Mouse (Mus musculus) lung, postnatal 4 days (tissue): ENCODE data around the gene Rilpl1.
A peak's percentile ranks its signal among the peaks of the same experiment; 100 is the strongest.
"Not testable (repeated sequence)": the region's sequence is repeated elsewhere in the genome, so short reads cannot be mapped to it uniquely, and the experiment has no call there.

ENCODE experiments used
- DNase-seq, 2 experiments: peaks; one replicate each; pipeline ENCODE4 v3.0.0; 2021

Gene Rilpl1

GRCm38 (mm10) chr5:124491732-124492131, 39.5 kb downstream of the Rilpl1 start:
- DNase-seq = no peak

DNA sequence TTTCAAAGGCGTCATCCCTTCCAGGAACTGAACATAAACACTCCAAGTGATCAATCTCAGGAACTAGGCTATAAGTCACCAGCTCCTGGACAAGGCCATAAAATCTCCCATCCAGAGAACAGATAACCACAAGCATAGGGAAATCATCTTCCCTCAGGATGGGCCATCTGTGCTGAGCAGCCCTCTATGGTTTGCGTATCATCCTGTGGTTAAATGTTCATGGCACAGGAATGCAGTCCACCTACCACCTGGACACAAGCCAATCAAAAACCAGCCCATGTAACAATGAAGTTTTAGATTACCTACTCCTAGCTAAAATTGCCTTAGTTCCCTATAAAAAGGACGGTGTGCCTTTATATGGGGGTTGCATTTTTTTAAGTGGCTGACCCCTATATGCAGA, 42.3 kb downstream of the Rilpl1 start:
- no peak for DNase-seq

GRCm38 (mm10) chr5:124485654-124486053, 45.5 kb downstream of the Rilpl1 start:
- DNase-seq = no peak

DNA sequence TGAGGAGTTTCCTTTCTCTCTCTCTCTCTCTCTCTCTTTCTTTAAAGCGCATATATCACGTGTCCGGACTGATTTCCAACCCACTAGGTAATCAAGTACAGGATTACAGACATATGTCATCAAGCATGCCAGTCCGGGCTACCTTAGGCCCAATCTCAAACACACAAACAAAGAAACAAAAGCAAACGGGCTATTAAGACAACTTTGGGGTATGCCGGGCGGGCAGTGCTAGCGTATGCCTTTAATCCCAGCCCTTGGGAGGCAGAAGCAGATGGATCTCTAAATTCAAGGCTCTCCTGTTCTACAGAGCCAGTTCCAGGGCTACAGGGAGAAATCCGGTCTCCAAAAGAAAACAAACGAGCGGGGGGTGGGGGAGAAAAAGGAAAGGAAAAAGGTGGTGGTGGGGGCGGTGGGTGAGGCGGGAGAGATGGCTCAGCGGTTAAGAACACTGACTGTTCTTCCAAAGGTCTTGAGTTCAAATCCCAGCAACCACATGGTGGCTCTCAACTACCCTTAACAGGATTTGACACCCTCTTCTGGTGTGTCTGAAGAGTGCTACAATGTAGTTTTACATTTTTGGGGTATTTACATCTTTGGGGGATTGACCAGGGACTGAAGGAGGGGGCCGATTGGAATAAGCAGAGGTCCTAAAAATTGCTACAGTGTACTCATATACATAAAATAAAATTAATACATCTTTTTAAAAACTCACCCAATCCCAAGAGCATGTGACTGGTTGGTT, 47.4 kb downstream of the Rilpl1 start:
- no peak for DNase-seq

- DNase-seq = peak; percentile 92 to 93
Observed at GRCm38 (mm10) chr5:124482966-124483654, 48.1 kb downstream of the Rilpl1 start, which contains the start of gene Snrnp35. TSS of gene Snrnp35 (plus strand) at chr5:124483134.

DNA sequence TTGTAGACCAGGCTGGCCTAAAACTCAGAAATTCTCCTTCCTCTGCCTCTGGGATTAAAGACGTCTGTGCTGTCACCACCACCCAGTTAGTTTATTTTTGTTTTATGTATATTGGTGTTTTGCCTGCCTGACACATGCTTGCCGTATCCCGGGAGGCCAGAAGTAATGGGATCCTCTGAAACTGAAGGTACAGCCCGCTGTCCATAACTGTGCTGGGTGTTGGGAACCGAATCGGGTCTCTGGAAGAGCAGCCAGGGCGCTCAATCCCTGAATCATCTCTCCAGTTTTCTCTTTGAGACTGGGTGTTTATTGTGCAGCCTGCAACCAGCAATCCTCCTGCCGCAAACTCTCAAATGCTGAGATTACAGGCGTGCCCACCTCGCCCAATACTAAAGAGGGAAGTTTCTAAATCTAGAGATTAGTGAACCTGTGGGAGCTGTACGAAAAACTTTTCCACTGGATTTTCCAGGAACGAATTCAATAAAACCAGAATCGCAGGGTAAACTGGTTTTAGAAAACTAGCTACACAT, 48.7 kb downstream of the Rilpl1 start:
- DNase-seq = peak in 1 of 2 experiments; percentile 49

DNA sequence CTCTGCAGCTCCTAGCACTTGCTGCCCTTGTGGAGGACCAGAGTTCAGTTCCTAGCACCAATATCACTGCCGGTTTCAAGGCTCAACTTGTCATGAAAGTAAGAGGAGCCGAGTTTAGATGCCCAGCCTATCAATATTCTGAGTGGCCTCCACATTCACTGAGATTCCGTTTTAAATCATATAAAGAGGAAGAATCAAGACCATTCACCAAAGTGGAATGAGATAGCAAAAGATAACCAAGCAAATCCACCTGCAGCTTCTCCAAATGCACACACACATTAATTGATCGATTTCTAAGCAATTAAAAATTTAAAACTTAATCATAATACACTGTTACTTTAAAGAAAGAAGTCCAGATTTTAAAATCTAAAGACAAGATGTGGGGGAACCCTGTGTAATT, 49.5 kb downstream of the Rilpl1 start:
- DNase-seq = no peak

DNA sequence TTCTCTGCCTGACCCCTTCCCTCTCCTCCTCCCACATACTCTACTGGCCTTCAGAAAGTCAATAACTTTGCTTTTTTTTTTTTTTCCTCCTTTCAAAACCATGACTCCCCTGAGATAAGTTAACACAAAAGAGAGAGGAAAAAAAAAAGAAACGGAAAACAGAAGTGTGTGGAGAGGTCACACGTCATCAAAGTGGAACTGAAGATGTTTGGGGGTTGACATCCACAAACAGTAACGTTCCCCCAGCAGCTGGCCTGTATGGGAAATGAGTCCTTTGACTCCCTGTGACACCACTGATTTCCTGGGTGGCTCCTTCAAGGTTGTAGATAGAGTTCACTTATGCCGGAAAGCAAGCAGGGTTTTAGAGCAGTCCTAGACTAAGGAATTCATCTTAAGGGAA, 51.1 kb downstream of the Rilpl1 start:
- no peak for DNase-seq

GRCm38 (mm10) chr5:124478873-124479204, 52.4 kb downstream of the Rilpl1 start:
- no peak for DNase-seq

GRCm38 (mm10) chr5:124470591-124471171, 60.5 kb downstream of the Rilpl1 start:
- DNase-seq = no peak

DNA sequence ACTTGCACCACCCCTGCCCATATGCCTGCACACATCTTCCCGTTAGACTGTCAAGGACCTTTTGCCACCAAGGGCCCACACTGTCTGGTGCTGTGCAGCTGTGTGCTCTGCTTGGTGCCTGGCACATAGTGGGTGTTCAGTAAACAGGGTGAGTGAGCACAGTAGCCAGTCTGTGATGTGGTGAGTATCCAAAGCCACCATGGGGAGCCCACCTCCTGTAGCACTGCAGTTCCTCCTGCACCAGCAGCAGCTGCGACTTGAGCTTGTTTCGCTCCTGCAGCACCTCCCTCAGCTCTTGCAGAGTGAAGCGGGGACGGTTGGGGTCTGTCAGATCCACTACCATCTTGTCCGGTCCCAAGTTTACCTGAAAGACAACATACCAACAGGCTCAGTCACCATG, 61.7 kb downstream of the Rilpl1 start:
- no peak for DNase-seq

DNA sequence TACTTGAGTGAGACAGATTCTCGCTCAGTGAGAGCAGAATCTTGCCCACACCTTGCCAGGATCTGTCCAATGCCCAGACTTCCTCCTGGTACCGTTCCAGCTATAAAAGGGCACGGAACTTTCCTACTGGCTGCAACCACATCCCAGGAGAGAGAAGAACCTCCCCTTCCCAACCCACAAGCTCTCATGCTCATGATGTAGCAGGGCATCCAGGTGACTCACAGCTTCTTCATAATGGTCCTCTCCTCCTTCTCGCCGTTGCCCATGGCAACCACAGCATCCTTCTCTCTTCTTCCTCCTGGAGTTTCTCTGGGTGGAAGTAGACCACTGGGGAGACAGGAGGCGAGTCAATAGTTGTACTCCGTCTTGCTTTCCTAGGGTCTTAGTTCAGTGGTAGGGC, 62.8 kb downstream of the Rilpl1 start:
- no peak for DNase-seq

DNA sequence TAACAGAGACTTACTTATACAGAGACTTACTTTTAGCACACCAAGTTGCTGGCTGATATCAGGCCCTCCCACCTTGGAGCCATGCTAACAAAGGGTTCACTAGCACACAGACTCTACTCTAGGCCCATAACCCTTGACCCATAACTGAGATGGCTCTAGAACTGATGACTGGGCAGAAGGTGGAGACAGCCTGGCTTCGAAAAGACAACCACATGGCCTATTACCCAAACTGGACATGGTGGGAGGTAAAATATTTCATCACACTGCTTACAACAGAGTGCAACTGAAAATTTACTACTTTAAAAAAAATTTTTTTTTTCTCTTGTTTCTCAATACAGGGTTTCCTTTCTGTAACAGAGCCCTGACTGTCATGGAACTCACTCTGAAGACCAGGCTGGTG, 63.4 kb downstream of the Rilpl1 start:
- no peak for DNase-seq

GRCm38 (mm10) chr5:124464905-124465304, 66.3 kb downstream of the Rilpl1 start:
- DNase-seq = no peak

- DNase-seq = no peak
Observed at GRCm38 (mm10) chr5:124463462-124463861, 67.7 kb downstream of the Rilpl1 start.

DNA sequence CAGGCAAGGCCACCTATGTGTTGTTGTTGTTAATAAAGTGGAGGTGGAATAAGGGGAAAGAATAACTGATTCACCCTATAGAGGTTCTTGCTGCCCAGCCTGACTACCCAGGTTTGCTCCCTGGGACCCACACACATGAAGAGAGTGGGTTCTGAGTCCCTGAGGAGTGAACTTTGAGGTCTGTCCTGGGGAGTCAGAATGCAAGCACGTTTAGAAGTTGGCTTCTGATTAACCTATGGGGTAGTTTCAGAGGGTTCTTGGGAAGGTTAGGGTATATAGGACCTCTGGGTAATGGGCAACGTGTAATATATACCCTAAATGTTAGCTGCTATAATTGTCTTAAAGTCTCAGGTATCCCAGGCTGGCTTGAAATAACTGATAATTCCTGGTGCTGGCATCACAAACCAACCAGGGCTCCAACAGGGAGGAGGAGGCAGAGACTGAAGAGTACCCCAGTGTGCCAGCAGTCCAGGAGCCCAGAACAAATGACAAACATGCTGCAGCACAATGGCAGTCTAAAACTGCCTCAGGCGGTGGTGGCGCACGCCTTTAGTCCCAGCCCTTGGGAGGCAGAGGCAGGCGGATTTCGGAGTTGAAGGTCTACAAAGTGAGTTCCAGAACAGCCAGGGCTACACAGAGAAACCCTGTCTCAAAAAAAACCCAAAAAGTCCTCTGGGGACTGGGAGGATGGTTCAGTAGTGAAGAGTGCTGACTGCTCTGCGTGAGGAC, 68.7 kb downstream of the Rilpl1 start:
- no peak for DNase-seq

GRCm38 (mm10) chr5:124460922-124461321, 70.3 kb downstream of the Rilpl1 start:
- not testable (repeated sequence) for DNase-seq

GRCm38 (mm10) chr5:124456762-124457161, 74.4 kb downstream of the Rilpl1 start:
- DNase-seq = no peak

- no peak for DNase-seq
Observed at GRCm38 (mm10) chr5:124454082-124454419, 77.1 kb downstream of the Rilpl1 start.

GRCm38 (mm10) chr5:124453339-124454081, 77.7 kb downstream of the Rilpl1 start:
- DNase-seq = no peak

DNA sequence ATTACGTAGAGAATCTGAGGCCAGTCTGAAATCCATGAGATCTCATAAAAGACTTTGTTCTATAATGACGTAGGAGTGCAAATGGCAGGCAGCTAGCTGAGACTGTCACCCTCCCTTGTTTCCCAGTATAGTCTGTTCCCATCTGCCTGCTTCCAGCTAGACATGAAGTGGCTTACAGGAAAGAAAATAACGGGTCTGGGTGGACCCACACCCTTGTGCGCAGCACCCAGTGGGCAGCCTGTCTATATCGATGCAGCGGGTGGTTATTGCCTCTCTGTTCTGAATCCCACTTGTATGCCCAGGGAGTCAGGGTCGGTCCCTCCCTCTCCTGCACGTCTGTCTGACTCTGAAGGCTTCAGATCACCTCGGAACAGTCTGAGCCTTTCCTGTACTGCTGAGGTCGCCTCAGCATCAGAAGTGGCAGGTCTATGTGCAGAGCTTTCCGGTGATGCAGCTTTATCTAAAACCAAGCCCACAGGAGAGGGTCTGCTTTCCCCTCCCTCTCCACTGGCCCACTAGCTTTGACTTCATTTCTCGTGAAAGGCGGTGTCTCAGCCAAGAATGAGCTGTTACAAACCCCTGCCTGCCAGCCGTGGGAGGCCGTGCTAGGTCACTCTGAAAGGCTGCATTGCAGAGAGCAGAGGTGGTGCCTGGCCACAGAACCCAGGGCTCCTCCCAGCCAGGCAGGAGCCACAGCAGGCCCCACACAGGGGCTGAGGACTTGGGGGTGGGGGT, 78.5 kb downstream of the Rilpl1 start:
- no peak for DNase-seq
